Mouse (Mus musculus) cortical plate, adult 2 months (tissue): Measurements from ENCODE around the gene Antxr1. TPM values are rescaled to one million over a fixed set of nuclear protein-coding genes. Genes with fewer than 3 reads are reported as not detected.
A peak's percentile ranks its signal among the peaks of the same experiment; 100 is the strongest.

ENCODE experiments used
- H3K27ac ChIP-seq: fragments of 200-500 bp; 2 replicates; pipeline ENCODE4 v1.5.1; 2012; ENCODE audit warnings: low read length, control low read depth, inconsistent platforms; ENCODE audit not compliant: insufficient read depth
- H3K4me1 ChIP-seq: fragments of 200-500 bp; 2 replicates; pipeline ENCODE4 v1.6.1; 2011; ENCODE audit warnings: low read length; ENCODE audit not compliant: control insufficient read depth, insufficient read depth
- H3K4me3 ChIP-seq: fragments of 200-500 bp; 2 replicates; pipeline ENCODE4 v1.5.1; 2011; ENCODE audit warnings: mild to moderate bottlenecking, low read length, control low read depth; ENCODE audit not compliant: insufficient read depth
- CTCF ChIP-seq: fragments of 200-500 bp; IDR thresholded peaks from 2 replicates; pipeline ENCODE4 v1.5.1; 2011; ENCODE audit warnings: mild to moderate bottlenecking, control low read depth, low read length; ENCODE audit not compliant: insufficient read depth; ENCODE audit errors: extremely low read depth
- POLR2A ChIP-seq: fragments of 200-500 bp; IDR thresholded peaks from 2 replicates; pipeline ENCODE4 v1.6.1; 2011; ENCODE audit warnings: mild to moderate bottlenecking, low read length, control low read depth; ENCODE audit not compliant: insufficient read depth; ENCODE audit errors: extremely low read depth
- polyA plus RNA-seq: library from polyadenylated mRNA; depleted of rRNA; stranded (reverse); fragments of >200 nt; gene quantifications from 2 replicates; pipeline ENCODE4 v1.2.3, GENCODE M21; 2012

Gene Antxr1
- polyA plus RNA-seq, 1 experiment = 10.9 TPM

DNA sequence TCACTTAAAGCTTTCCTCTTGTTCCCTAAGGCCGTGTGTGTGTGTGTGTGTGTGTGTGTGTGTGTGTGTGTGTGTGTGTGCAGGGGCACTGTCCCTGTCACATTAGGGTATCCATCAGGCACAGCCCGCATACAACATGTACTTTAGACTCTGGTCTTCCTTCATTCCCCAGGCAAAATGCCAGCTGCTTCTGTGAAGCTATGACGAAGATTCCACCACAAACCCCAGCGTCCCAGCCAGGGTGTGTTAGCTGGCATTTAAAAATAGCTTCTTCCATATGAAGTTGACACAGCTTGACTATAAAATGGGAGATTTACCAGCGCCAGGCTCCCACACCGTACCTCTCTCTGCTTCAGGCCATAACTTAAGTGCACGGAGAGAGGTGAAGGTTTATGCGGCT is 152.5 kb downstream of the Antxr1 start:
- Histone ChIP-seq H3K27ac (peak overlapping the region; percentile 54), H3K4me1 (peaks cover 8% of the 10 kb centered on the region), H3K4me3 (no peak overlapping the region)
- no peak for TF ChIP-seq CTCF
- TF ChIP-seq POLR2A = 0 out of 2 replicates have a peak, but pooled peaks have one; percentile 28

DNA sequence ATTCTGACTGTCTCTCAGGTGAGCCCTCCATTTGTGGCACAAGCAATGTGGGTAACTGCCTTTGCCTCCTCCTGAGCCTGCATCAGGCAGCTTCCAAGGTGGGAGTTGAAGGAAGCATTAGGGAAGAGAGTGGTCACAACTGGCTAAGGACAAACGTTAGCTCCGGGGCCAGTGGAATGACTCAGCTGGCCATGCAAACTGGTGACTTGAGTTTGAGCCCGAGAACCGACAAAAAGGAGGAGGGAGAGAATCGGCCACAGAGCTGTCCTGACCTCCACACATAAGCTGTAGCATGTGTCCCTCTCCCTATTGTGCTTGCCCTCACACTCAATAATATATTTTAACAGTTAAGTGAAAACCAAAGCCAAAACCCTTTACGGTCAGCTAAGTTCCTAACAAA is 152.9 kb downstream of the Antxr1 start:
- H3K27ac ChIP-seq = no peak overlapping the region
- H3K4me3 ChIP-seq = no peak overlapping the region
- TF ChIP-seq POLR2A = no peak
- TF ChIP-seq CTCF = no peak
- H3K4me1 ChIP-seq = peaks cover 8% of the 10 kb centered on the region

- TF ChIP-seq POLR2A (no peak), CTCF (no peak)
- H3K4me1 ChIP-seq = no peaks in the 10 kb centered on the region
- H3K4me3 ChIP-seq = no peak overlapping the region
- no peak overlapping the region for H3K27ac ChIP-seq
These were observed 164.2 kb downstream of the Antxr1 start for GRCm38 (mm10) chr6:87171461-87171860.

DNA sequence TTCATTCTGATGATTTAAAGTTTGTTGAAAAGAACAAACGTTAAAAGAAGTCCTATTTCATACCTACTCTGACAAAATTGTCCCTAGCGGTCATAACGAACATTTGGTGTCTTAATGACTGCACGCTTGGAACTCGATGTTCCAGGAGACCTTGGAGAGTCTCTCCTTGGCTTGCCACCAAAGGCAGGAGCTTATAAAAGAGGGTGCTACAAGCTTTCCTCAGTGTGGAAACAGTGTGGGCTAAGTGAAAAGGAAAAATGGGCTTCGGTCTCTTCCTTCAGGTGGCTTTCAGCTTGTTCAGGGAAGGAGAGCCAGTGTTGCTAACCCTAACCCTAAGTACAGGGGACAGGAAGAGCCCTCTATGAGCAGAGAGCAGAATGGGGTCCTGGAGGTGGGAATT is 164.7 kb downstream of the Antxr1 start:
- no peak for TF ChIP-seq POLR2A
- no peak for TF ChIP-seq CTCF
- Histone ChIP-seq H3K4me3 (no peak overlapping the region), H3K27ac (no peak overlapping the region), H3K4me1 (no peaks in the 10 kb centered on the region)

DNA sequence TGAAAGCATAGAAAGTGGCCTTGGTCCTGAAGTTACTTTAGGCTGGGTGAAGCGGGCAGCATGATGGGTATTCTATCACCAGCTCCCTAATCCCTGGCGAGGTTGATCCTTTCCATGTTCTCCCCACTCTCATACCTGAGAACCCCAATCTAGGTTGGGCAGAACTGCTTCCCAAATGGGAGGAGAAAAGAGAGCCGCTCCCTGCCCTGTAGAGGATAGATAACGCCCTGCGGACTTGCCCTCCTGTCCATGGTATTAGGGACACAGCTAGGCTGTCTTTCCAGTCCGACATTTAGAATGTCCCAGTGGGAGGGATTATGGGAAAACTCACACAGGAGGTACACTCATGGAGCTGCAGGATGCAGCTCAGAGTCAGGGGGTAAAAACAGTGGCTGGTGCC is 165.3 kb downstream of the Antxr1 start:
- Histone ChIP-seq H3K4me1 (peaks cover under 1% of the 10 kb centered on the region; the same call in 1 of the 2 replicates), H3K4me3 (no peak overlapping the region), H3K27ac (no peak overlapping the region)
- TF ChIP-seq CTCF (no peak), POLR2A (no peak)

GRCm38 (mm10) chr6:87168021-87168420 is 167.6 kb downstream of the Antxr1 start:
- TF ChIP-seq CTCF (no peak), POLR2A (no peak)
- no peak overlapping the region for H3K27ac ChIP-seq
- H3K4me3 ChIP-seq = no peak overlapping the region
- H3K4me1 ChIP-seq = peaks cover 1% of the 10 kb centered on the region; the same call in 1 of the 2 replicates

GRCm38 (mm10) chr6:87166673-87167305 is 168.8 kb downstream of the Antxr1 start:
- Histone ChIP-seq H3K27ac (no peak overlapping the region), H3K4me1 (peaks cover 1% of the 10 kb centered on the region; the same call in 1 of the 2 replicates), H3K4me3 (no peak overlapping the region)
- TF ChIP-seq CTCF = no peak
- TF ChIP-seq POLR2A = no peak

GRCm38 (mm10) chr6:87165536-87166311 is 169.9 kb downstream of the Antxr1 start:
- TF ChIP-seq POLR2A (no peak), CTCF (no peak)
- peaks cover 1% of the 10 kb centered on the region; the same call in 1 of the 2 replicates for H3K4me1 ChIP-seq
- no peak overlapping the region for H3K27ac ChIP-seq
- no peak overlapping the region for H3K4me3 ChIP-seq

DNA sequence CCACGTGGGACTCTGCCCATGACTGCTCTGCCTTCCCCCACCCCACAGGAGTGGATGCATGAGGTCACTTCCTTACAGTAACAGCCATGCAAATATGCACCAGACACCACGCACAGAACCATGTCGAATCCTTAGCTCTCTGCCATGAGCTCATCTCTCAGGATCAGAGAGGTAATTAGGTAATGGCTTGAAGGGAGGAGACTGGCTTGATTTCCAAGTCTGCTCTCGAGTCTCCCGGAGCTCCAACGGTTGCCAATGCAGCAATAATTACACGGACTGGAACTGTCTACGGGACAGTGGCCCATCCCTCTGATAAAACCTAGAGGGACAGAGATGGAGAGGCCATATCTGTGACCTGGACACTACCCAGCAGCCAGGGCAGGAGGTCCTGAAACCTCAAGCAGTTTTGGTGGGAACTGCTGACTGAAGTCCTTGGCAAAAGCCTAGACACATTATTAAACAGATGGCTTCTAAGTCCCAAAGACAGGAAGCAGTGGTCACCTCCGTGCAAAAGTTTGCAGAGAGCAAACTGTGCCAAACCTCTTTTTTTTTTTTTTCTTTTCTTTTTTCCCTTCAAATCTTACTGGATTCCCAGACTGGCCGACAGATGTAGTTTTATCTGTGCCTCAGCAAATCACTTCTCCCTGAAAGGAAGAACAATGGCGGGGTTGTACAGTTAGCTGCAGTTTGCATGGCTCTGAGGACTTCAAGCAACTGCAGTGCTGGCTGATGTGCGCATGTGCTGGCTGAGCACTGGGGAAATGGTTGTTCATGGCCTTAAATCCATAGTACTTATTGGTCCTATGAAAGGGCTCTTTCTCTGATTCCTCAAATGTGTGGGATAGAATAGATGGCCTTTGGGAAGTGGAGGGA is 174.0 kb downstream of the Antxr1 start:
- TF ChIP-seq CTCF (no peak), POLR2A (no peak)
- peaks cover 3% of the 10 kb centered on the region; the same call in 1 of the 2 replicates for H3K4me1 ChIP-seq
- H3K4me3 ChIP-seq = no peak overlapping the region
- no peak overlapping the region for H3K27ac ChIP-seq
